Mouse (Mus musculus) CH12F3 (cell line): ENCODE data around the gene Cib2.

ENCODE experiments used
- in situ Hi-C: fragments of 300-500 bp; cut with MboI; formaldehyde crosslinking; loops from 2 replicates; pipeline ENCODE4 v1.14.3; 2020; ENCODE audit warnings: low sequenced_read_pairs

The Cib2 gene

DNA sequence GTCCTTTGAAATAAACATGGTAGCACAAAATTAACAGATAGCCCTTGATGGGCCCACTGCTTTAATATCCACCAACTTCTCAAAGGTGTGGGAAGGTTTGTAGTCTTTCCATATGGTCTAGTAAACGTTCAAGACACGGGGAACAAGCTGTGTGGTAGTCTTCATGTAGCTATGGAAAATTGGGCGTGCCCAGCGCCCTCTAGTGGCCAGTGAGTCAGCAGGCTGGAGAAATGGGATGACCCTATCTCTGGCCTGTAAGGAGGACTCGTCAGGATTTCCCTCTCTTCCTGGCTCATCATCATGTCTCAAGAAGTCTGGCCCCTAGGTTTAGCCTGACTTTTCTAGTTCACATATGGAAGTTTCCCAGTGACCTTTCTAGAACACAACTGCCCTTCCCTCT, 12.5 kb downstream of the Cib2 start:
- in situ Hi-C loops, result no loop called here

GRCm38 (mm10) chr9:54544954-54545315, 15.1 kb downstream of the Cib2 start:
- in situ Hi-C loops, result no loop called here

GRCm38 (mm10) chr9:54544212-54544953, 15.6 kb downstream of the Cib2 start:
- in situ Hi-C loops, result no loop called here

DNA sequence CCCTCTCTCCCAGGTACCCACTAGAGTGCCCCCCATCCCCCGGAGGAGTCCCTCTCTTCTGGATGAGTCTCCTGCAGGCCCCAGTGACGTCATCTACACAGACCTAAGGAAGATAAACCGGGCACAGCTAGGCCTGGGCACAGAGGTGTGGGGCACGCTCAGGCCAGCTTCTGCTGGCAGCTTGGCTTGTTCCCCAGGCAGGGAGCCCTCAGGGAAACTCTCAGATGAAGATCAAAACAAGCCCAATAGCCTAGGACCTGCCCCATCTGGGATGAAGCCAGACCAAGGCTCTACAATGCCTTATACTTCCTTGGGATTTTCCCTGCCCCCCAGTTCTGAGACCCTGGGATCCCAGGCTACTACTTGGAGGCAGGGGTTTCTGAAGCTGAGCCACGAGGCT, 19.2 kb downstream of the Cib2 start:
- in situ Hi-C loops, result no loop called here

DNA sequence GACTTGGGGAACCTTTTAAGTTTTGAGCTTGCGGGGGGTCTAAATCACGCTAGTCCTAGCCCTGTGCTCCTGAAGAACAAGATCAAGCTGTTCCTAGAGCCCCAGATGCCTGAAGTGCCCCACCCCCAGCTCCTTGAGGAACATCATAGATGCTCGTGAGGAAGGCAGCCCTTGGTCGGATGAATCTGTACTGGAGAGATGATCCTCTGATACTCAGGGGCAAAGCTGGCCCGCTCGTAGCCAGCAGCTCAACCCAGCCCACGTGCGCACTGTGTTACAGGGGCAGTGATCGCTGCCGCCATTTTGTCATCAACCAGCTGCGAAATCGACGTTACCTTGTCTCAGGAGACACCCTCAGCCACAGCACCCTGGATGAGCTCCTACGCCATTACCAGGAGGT, 21.3 kb downstream of the Cib2 start, which contains the start of gene Sh2d7:
Gene Sh2d7, plus strand, starts transcription at position 301 of the 400 bp plus-strand sequence.
- in situ Hi-C loops, result no loop called here

DNA sequence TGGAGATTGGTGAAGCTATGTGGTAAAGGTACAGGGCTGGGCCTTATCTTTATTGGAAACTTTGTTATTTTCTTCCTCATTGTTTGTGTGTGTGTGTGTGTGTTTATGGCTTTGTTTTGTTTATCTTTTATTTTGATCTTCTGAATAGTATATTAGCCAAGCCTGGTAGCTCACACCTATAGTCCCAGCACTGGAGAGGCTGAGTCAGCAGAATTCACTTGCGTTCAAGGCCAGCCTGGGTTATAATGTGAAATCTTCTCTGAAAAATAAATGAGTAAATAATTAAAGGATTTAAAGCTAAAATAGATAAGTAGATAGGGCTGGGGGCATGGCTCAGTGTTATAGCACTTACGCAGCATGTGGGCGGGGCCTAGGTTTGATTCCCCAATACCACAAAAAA, 21.8 kb downstream of the Cib2 start:
- in situ Hi-C loops, result no loop called here

GRCm38 (mm10) chr9:54537480-54537879, 22.5 kb downstream of the Cib2 start:
- in situ Hi-C loops, result no loop called here

DNA sequence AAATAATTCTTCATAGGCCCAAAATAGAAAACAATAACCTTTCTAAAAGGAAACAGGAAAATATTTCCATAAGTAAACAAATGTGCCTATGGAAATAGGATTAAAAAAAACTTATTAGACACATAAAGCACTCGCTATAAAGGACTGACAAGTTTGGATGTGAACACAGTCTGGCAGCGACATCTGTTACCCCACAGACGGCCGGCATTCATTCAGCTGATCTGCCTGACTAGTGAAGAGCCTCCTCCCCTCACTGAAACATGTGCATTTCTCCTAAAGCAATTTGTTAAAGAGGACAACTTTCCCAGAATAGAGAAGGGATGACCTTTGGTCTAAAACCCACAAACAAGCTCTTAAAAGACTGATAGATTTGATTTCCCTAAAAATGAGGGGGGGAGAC, 23.0 kb downstream of the Cib2 start:
- in situ Hi-C loops, result no loop called here

GRCm38 (mm10) chr9:54536236-54536635, 23.8 kb downstream of the Cib2 start:
- in situ Hi-C loops, result no loop called here

DNA sequence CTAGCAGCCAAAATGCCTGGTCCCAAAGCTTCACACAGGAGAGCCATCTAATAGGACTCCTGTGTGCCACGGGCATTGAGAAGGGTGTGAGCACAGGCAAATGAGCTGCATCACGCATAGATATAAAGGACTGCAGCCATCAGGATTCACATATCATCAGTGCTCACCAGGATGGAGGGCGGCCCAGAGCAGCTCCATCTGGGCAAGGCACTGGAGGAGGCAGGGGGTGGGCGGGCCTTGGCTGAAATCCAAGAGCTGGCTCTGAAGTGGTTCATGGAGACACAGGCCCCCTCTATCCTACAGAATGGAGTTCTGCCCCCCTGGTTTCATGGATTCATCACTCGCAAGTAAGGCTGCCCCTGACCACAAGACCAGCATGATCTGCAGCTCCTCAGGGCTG, 26.0 kb downstream of the Cib2 start:
- in situ Hi-C loops, result no loop called here

GRCm38 (mm10) chr9:54532926-54533325, 27.1 kb downstream of the Cib2 start:
- in situ Hi-C loops, result no loop called here

- in situ Hi-C loops, result no loop called here
These were observed 28.6 kb downstream of the Cib2 start for GRCm38 (mm10) chr9:54531421-54531820.

GRCm38 (mm10) chr9:54530836-54531235, 29.2 kb downstream of the Cib2 start:
- in situ Hi-C loops, result no loop called here

- in situ Hi-C loops, result no loop called here
These were observed 30.1 kb downstream of the Cib2 start for GRCm38 (mm10) chr9:54529950-54530349.

DNA sequence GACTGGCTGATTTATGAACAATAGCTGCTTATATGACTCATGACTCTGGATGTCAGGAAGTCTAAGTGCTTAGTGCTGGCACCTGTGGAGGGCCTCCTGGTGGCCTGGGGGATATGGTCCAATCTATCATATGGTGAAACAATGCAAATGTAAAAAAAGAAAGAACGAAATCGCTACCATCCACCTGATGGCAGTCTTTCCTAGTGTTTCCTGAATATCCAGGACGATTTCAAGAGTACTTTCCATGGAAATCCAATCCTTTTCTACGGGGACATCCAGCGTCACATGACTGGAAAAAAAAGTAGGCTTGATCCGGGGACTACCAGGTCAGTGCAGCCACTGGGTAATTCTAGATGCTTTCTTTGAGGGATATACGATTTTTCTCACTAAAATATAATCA, 32.3 kb downstream of the Cib2 start:
- in situ Hi-C loops, result no loop called here

DNA sequence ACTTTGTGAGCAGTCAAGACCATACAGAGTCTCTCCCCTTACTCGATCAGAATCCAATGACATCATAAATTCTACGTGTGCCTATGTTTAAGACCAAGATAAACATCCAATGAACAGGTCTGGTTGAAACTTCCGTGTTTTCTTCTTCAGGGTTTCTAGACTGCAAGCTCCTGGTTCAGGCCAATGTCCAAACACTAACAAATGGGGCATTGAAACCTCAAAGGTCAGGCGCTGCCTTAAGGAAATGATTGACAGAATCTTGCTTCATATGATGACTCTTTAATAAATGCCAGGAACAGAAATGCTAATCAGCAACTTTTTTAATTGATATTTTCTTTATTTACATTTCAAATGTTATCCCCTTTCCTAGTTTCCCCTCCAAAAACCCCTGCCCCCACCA, 39.7 kb downstream of the Cib2 start:
- in situ Hi-C loops, result no loop called here

GRCm38 (mm10) chr9:54518921-54519320, 41.1 kb downstream of the Cib2 start:
- in situ Hi-C loops, result no loop called here

GRCm38 (mm10) chr9:54515991-54516390, 44.0 kb downstream of the Cib2 start:
- in situ Hi-C loops, result no loop called here

DNA sequence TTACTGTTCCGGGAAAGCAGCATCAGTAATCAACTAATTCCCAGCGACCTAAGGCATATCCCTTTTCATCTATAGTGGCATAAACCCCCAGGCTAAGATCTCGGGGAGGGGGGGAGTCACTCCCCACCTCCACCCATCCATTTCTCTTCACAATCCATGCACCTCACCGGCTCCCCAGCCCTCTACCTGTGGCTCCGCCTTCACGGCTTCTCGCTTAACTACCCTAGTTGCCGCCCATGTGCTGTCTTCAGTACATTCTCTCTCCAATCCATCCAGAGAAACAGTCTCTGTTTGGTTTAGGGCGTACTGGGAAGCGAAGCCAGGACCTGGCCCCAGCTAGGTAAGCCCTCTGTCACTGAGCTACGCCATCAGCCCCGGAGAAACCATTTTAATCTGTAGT, 57.1 kb downstream of the Cib2 start:
- in situ Hi-C loops, result no loop called here

DNA sequence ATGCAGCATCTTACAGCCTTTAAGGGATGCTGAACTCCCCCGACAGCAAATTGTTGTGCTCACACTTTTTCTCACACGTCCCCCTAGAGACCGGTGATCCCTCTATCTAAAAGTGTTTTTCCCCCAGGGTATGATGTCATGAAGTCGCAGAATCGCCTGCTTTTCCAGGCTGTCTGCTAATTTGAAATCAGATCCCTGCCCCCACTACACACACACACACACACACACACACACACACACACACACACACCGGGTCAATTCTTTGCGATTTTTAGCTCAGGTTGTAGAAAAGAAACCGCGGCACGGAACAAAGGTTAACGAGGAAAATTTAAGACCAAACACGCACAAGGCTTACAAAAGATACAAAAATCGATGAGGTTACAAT, 57.9 kb downstream of the Cib2 start:
- in situ Hi-C loops, result no loop called here

- in situ Hi-C loops, result no loop called here
These were observed 58.4 kb downstream of the Cib2 start, which contains the start of gene Dmxl2 for GRCm38 (mm10) chr9:54501453-54502110. Gene Dmxl2, minus strand, starts transcription at chr9:54501626.

- in situ Hi-C loops, result no loop called here
These were observed 59.1 kb downstream of the Cib2 start for GRCm38 (mm10) chr9:54500832-54501452.
